Mouse (Mus musculus) testis, postnatal 14 days (tissue): Measurements from ENCODE around the gene Iqschfp.

Experiments
- DNase-seq: peaks from one replicate; pipeline ENCODE4 v3.0.0; 2021; ENCODE audit warnings: low spot score

The Iqschfp gene

DNA sequence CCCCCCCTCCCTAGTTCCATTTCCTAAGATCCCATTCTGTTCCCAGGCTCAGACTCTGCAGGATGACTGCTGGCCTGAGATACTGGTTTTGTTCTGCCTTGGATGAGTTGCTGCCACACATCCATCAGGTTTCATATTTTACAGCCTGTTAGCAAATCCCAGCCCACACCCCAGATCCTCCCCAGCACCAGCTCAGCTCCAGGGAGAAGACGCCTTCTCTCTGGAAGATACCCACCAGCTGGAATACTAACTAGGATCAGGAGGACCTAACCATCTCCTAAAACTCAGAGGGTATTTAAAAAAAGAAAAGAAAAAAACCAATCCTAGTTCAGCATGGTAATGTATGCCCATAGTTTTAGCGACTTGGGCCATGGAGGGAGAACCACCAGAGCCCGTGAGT is 758.2 kb downstream of the Iqschfp start:
- DNase-seq = no peak

DNA sequence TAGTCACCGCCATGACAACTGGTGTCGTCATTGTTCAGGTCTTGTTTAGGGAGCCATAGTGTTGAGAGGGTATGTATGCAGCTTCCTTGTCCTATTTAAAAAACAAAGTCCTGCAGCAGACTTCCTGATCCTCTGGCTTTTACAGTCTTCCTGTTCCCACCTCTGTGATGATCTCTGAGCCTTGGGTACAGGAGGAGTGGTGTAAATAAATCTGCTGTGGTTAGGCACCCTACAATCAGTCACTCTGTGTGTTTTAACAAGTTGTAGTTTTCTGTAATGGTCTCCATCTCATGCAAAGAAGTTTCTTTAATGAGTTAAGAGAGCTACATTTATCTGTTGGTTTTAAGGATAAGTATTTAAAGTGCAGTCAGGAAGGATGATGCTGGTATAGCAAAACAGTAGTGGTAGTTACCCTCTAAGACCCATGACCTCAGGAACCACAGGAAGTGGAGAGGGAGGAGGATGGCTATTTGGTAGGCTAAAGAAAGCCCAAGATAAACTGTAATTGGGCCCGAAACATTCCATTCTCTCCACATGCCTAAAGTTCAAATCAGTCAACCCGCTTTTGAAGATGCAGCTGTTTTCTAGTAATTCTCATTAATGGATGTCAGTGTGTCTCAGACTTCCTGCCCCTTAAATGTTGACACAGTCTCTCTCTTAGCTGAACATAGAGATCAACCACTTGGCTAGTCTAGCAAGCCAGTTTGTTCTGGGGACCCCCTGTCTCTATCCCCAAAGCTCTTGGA is 764.7 kb downstream of the Iqschfp start:
- DNase-seq = no peak

DNA sequence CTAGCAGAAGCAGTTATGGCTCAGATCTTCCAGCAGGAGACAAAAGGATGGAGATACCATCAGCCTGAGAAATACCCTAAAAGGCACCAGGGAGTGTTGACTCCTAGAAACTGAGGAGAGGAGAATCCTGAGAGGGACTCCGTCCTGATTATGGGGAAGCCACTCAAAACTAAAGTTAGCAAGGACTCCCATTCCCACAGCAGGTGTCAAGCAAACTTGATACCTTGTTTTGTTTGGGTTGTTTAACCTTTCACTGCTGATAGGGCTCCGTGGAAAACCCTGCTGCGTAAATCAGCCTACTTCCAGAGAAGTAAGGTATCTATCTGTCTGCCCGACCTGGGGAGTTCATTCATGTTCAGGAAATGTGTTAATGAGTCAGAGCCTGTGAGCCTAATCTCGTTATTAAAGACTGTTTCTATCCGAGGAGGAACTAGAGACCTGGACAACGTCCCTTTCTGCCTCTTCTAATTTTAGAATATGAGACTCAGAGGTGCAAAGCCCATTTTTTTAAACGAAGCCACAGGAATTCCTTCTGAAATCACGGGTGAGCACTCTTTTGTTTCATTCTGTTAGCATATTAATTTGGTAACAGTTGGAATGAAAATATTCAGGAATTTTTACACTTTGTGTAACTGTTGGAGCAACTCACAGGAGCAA is 765.7 kb downstream of the Iqschfp start:
- no peak for DNase-seq

DNA sequence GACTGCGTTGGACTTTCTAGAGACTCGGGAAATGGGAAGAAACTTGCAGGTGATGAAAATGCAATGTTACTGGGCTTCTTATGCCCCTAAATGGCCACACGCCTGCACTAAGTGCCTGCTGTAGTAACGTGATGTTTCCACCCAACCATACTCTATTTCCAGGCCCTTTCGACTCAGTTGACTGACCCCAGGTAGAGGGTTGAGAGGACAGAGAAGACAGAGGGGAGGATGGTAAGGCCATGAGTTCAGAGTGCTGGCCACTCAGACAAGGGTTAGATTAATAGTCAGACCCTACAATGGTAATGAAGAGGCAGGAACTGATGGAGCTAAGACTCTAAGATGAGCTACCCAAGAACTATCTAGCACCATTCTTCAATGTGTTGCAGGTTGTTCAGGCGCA is 768.0 kb downstream of the Iqschfp start:
- DNase-seq = no peak

DNA sequence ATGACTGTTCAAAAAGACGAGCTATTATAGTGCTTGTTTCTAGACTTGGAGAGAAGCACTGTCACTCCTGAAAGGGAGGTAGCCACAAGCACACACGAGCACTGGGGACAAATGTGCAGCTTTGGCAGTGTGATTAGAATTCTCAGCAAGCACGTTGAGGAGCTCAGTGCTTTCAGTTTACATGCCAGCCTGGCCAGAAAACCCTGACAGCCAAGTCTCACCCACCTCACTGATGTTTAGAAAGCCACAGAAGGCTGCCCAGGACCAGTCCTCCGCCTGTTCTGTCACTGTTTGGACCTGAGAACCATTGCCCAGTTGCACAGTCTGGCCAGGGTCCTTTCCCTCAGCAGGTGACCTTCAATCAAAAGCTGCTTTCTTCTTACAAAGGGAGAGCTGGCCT is 768.5 kb downstream of the Iqschfp start:
- no peak for DNase-seq

DNA sequence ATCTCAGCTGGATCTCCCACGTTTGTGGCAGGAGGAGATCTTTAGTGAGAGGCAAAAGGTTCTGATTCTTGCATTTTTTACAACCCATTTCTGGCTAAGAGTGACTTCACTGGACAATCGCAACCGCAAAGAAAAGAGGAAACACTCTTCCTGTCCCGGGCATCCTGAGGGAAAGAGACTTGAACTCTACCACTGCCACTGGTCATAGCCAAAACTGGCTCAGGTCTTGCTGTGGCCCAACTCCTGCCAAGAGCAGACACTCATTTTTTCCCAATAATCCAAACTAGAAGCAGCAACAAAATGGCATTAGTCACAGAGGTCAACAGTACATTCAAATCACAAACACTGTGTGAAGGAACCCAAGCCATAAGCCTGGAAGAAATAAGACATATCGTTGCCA is 770.4 kb downstream of the Iqschfp start:
- DNase-seq = no peak

DNA sequence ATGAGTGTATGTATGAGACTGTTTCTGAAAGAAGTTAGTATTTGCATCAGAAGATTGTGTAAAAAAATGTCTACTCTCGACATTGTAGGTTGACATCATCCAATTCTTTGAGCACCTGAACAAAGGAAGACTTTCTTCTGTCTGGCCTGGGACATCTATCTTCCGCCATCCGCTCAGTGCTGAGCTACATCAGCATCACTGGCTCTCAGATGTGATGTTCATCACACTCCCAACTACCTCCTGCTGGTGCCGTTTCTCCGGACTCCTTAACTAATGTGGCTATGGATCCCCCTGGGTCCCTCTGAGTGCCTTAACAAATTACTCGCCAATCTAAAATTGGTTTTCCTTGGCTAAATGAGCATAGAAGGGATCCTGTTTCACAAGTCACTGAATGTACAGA is 772.3 kb downstream of the Iqschfp start:
- DNase-seq = no peak

DNA sequence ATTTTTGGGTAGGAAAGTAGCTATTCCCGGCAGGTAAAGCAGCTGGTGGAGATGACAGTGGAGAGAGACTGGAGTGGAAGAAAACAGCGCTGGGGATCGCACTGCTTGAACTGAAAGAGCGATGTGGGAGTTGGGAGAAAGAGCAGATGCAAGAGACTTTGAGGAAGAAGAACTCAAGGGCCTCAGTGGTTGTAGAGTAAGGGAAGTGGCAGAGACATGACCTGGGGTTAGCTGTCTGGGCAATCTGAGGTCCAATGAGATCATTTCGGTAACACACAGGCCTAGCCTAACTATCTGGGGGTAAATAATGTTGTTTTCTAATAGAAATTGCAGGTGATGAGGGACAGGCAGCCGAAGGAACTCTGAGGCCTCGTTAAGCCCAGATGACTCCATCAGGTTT is 774.3 kb downstream of the Iqschfp start:
- DNase-seq = no peak

DNA sequence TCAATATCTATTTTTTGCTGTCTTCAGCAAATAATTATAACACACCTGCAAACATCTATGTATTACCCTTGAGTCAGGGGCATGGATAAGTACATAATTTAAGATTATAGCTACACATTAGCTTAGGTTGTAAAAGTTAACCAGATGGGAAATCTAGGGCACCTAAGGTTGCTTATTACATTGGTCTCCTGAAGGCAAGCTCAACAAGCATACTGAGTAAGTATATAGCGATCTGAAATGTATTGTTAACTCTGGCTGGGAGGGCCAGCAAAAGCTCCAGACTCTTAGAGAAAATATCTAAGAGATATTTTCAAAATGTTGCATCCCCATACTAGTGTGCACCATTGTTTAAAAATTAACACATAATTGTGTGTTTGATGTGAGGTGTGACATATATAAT is 775.8 kb downstream of the Iqschfp start:
- no peak for DNase-seq

DNA sequence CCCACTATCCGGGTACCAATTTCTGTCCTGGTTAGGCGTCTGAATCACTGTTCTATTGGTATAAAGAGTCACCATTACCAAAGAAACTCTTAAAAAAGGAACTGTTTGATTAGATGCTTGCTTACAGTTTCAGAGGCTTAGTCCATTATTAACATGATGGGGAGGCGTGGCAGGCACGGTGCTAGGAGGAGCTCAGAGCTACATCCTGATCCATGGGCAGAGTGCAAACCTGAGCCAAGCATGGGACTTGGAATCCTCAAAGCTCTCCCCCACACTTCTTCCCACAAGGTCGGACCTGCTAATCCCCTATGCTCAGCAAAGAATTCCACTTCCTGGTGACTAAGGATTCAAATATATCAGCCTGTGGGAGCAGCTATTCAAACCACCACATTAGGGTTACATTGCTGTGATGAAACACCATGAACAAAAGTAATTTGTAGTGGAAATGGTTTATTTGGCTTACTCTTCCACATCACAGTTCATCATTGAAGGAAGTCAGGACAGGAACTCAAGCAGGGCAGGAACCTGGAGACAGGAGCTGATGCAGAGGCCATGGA is 777.5 kb downstream of the Iqschfp start:
- no peak for DNase-seq

DNA sequence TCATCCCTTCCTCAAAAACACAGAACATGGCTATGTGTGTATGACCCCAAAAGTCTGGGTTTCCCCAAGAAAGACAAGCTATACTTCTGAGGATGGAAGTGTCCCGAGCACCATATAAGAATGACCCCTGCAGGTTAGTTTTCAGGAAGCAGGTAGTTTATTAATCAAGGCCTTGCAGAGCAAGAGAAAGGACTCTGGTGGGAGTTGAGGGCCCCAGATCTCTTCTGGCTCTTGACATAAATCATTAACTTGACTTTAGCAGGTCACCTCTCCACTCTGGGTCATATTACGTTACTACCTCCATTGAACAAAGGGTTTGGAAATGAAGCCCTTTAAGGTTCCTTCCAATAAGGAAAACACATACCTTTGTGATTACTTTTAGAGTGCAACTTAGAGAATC is 782.7 kb downstream of the Iqschfp start:
- no peak for DNase-seq

DNA sequence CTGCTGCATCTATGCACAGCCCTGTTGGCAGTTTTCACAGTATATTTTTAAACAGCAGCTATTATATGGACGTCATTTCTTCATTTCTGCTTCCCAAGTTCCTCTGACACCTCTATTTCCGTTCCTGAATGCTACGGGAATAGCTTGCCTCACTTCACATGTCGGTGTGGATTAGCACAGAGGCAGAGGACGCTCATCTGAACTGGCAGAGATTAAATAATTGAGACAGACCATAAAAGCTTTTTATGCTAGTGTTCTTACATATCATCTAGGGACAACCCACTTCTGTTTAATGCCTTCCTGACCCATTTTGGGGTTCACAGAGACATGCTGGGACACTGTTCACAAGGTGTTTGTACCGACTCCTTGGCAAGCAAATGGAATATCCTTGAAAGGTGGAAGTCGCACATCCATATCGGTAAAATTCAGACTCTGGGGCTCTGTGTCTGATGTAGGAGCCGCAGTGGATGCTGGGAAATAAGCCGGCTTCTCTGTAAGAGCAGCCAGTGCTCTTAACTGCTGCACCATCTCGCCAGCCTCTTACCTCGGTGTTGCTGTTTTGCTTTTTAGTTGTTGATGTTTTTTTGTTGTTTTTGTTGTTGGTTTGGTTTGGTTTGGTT is 783.3 kb downstream of the Iqschfp start:
- DNase-seq = no peak
